Mouse (Mus musculus) right cerebral cortex, adult 2 months (tissue): ENCODE measurements at regions not wholly inside any gene's neighbourhood (a gene's known extent, or its start where the extent isn't known, plus 50 kb on each side); places are given as distances from the start of the nearest gene placed in this dataset.

Experiments used
- DNase-seq, 2 experiments: peaks; one replicate each; pipeline ENCODE4 v3.0.0; 2021 to 2022; ENCODE audit warnings: low spot score in 2 of 2

GRCm38 (mm10) chr8:77774551-77775335 is 50.5 kb upstream of the Ednra start:
- DNase-seq = no peak

GRCm38 (mm10) chr8:77775526-77775925 is 51.3 kb upstream of the Ednra start:
- no peak for DNase-seq

DNA sequence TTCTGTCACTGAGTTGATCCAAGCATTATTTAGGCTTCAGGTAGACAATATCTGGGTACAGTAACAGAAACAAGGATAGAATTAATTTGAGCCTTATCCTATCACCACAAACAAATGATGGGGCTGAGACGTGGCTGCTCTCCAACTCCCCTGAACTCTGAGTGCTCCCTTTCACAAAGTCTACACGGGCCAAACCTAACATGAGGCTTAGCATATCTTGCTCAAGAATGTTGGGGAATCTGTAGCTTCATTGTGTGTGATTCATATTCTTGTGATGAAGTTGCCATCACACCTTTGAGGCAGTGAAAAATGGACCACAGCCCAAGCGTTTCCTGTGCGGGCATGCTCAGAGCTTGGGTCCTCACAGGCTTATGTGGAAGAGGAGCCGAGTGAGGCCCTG is 53.3 kb upstream of the Ednra start:
- DNase-seq = no peak

DNA sequence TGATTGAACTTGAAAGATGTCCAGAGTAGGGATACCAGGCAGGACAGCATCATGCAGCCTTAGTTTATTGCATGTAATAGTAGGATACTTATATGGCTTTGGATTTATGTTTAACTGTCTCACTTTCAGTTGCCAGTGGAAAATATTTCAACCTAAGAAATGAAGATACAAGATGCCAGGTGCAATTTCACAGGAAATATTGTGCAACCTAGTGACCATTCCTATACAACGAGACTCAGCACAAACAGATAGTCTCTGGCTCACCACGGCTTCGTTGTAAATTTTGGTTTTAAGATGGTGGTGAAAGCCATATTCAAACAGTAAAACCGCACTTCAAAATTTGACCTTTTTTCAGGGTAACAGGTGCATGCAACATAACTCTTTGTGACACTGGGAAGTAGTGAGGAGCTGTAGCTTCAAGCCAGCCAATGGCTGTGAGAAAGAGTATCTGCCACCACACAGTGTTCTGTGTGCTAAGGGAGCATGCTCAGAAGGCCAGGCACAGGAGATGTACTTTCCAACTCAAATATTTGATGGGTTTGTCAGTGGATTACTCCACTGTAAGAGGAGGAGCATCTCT is 61.5 kb upstream of the Ednra start:
- no peak for DNase-seq

DNA sequence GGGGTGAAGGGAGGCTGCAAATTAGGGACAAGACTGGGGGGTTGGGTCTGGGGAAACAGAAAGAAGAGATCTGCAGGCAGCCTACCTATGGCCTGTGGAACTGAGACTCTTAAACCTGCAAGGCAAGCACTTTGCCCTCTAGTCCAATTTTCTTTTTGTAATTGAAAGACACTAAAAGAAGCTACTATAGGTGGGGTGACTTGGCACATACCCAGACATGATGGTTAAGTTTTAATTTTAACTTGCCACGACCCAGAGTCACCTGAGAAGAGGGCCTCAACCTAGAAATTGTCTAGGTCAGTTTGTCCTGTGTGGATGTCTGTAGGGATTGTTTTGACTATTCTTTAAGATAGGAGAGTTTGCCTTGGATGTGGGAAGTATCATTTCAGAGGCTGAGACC is 70.6 kb upstream of the Ednra start:
- DNase-seq = no peak

DNA sequence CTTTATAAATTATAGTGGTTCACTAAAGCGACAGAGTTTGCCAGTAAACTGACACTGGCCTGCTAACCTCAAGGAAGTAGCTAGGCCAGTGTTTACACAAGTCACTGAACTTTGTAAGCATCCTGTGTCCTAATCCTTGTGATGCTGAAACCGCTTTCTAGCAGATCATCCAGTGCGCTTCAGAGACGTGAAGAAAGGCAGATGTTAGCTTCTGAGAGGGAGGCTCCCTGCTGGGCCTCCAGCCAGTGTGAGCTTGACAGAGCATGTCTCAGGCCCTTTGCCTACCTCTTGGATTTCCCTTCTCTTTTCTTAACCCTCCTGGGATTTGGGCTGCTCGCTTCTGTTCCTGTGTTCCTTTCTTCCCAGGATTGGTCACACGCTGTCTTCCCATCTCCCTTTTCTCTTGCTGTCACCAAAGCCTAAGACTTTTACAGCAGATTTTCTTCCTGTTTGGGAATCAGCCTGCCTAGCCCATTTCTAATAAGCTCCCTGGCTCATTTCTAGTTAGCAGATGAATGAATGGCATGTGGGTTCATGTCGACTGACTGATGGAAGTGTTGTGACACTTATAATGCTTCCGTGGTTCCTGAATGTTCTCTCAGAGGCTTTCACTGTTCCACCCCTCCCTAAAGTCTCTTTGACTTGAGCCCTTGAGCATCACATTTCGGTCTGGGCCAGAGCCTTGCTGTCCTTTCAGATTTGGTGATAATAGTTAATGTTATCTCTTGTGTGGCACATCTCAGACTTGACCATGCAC is 79.1 kb upstream of the Ednra start:
- no peak for DNase-seq

DNA sequence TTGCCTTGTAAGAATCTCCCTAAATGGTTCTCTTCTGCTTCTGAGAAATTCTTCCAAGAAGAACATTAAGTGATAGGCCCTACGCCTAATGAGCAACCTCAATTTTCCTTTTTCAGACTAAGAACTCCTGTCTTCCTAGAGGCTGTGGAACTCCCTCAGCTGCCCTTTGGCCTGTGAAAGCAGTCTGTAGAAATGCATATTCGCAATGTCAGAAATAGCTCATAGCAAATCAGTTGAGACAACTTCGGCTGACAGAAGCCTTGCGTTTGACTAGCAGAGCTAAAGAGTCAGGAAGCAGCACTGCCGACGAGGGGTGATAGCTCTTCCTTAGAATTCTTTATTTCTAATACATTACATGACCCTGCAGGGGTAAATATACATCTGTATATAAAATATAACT is 80.3 kb upstream of the Ednra start:
- no peak for DNase-seq

DNA sequence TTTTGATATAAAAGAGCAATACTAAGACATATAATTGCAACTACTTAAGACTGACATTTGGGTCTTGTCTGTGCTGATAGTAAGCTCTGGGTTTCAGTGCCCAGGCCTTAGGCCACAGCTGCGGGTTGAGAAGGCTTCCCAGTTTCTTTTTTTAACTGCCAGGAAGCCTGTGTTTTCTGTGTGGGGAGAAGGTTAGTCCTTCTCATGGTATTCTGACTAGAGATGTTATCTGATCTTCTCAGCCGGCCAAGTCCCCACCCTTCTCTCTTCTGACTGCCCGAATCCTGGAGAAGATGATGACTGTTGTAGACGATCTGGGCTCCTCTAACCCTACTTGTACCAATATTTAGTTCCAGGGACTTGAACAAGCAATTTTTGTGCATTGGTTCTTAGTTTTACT is 80.7 kb upstream of the Ednra start:
- DNase-seq = no peak

- no peak for DNase-seq
Measured at GRCm38 (mm10) chr8:77805657-77806056, 81.4 kb upstream of the Ednra start.

GRCm38 (mm10) chr8:77814796-77815647 is 90.8 kb upstream of the Ednra start:
- no peak for DNase-seq

DNA sequence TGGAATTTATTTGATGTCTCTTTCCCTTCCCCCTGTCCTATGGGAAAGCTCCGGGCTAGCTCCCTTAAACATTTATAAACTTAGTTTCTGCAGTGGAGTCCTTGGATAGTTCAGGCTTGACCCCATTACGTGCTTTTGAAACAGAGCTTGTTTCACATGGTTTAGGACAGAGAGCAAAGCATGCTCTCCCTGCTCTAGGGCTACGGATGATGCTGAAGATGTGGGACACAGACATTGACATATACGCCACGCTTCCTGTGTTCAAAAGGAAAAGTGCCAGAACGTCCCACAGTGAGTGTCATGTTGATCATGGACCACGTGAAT is 91.3 kb upstream of the Ednra start:
- no peak for DNase-seq

DNA sequence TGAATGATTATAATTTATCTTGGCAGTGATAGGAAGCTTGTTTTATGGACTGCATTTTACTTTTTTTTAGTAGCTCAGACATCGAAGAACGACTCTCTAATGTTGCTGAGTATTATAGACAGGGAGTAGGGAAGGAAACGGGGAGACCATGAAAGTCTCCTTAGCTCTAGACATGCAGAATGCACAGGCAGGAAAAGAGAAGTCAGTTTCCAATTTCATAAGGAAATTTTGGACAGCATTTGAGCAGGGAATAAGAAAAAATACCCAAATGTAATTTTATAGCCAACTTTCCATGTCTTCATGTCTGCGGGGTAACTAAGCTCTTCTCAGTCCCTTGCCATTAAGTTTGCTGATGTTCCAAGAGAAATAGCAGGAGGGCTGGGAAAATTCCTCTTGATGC is 92.0 kb upstream of the Ednra start:
- DNase-seq = no peak

DNA sequence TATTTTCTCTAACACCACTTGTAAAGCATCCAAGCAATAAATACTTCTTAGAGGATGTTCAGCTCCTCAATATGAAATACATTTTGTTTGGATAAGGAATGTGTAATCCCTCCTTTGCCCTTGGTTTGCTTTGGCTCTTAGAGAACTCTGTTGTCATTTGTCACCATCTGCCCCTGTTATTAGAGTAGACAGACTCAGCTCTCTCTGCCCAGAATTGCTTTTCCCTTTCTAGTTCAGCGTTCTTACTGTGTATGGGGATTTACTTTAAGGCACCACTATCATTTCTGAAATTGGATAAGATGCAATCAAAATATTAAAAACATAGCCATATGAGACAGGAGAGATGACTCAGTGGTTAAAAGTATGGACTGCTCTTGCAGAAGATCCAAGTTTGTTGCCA is 101.5 kb upstream of the Ednra start:
- no peak for DNase-seq

DNA sequence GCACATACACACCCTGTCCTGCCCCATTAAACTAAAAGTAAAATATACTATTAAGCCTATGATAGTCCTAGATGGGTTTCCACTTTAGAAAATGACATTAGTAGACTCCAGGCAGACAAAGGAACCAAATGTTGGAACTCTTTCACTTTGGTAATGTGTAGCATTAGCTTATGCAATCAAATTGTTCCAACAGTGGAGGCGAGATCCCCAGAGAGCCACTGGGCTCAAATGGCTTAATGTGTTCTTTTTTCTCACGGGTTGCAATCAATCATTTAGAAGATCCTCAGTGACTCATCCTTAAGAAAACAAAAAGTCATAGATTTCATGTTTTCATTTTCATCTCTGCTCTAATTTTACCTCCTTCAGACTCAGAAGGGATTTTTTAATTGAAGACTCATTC is 102.0 kb upstream of the Ednra start:
- DNase-seq = no peak

- DNase-seq = no peak
Measured at GRCm38 (mm10) chr8:77828079-77828478, 103.8 kb upstream of the Ednra start.

DNA sequence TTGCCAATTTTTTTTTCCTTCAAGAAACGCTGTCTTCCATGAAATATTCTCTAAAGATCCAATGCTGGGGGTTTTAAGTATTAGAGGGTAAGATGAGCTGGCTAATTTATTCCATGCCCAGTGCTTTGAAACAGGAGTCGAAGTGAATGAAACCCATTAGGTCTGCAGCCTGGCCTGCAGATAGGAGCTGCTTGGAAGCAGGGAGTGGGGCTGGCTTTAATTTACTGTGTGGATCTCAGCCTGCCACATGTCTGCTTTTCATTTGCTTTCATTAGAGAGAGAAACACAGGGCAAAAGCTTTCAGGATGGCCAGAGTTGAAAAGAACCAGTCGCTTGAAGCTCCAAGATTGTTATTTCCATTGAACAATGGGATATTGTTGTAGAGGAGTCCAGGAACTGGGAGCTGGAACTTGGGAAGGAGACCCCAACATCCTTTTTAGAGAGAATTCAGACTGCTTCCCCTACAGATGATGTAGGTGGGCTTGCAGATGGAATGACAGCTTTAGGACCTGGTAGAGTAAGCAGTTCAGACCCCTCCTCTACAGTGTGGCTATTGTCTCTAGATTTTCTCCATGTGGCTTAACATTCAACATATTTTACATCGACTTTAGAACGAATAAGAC is 105.0 kb upstream of the Ednra start:
- no peak for DNase-seq

DNA sequence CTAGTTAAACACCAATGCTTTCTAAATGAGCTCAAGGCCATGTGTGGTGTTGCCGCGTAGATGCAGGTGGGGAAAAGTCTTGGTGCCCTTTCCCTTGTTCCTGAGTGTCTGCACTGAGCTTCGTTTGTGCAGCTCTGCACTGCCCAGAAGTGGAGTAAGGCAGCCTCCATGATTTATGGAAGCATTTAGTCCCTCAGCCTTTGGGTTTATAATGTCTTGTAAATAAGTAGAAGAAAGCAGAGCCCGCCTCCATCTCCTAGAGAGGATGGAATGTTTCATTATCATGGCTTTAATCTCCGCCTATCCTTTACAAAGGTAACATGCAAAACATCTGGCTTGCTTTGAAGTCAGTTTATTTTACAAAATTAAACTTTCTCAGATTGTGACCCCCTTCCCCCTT is 105.5 kb upstream of the Ednra start:
- DNase-seq = no peak

GRCm38 (mm10) chr8:77834283-77834682 is 110.0 kb upstream of the Ednra start:
- DNase-seq = no peak

DNA sequence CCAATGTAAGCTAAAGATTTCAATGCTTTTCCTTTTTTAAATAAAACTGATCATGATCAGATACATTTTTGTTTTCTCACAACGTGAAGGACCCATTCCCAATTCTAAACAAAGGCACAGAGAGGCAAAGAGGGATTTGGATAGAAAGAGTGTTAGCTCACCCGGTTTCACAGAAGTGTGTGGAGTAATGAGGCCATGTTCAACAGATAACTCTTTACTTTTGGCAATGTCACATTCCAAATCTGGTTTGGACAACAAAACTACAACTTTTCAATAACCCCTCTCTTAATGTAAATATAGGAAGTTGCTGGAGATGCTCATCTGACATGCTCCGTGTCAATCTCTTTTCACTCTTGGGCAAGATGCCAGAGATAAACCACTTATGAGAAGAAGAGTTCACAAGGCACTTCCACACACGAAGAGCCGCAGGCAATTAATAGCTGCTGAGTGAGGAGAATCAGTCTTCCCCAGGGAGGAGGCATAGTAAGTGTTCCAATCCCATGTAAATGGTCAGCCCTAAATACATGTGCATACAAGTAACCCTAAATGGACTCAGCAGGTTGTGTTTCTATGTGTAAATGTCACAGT is 112.7 kb upstream of the Ednra start:
- no peak for DNase-seq

DNA sequence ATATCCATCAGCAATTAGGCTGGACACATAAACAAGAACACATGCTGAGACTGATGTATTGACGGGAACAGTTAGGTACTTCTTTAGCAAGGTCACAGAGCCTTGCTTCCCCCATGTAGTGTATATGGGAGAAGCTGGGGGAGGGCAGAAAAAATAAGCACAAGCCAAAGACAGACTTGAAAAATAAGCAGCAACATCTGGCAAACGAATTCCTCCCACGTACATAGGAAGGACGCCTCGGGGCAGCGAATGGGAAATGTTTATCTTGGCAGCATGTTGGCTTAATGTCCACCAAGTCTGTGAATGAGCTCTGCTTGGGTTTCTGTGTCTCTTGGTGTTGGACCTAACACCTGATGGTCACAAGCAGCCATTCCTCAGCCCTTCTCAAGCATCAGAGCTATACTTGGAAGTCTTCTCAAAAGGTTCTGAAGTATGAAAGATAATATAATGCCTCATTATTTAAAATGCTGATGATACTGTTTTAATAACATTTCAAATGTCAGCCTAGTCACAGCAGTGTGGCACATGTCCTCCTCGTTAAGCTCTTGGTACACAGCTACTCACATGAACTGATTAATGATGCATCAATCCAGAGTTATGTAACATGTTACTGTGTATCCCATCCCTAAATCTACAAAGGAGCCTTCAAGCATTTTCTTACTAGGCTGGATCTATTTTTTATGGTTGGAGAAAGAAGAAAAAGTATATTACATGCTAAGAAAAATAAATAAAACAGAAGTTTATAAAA is 118.3 kb upstream of the Ednra start:
- DNase-seq = no peak

DNA sequence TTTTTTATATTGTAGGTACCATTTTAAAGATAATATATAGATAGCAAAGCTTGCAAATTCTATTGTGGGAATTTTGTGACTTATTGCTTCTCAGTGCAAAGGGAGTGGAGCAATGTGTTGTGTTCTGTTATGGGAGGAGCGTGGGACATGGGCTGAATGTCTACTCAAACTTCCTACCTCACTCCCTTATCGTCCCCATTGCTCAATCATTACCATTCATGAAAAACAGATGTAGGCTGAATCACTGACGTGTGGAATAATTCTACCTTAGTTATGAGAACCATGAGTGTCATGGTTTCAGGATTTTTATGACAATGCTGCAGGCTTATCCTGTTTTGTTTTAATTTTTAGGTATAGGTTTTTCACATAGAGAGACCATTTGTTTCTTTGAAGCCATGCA is 119.0 kb upstream of the Ednra start:
- no peak for DNase-seq
